Mouse (Mus musculus) cortical plate, adult 2 months (tissue): ENCODE measurements at regions not wholly inside any gene's neighbourhood (a gene's known extent, or its start where the extent isn't known, plus 50 kb on each side); places are given as distances from the start of the nearest gene placed in this dataset.

Experiments used
- CTCF ChIP-seq: fragments of 200-500 bp; IDR thresholded peaks from 2 replicates; pipeline ENCODE4 v1.5.1; 2011; ENCODE audit warnings: mild to moderate bottlenecking, control low read depth, low read length; ENCODE audit not compliant: insufficient read depth; ENCODE audit errors: extremely low read depth
- POLR2A ChIP-seq: fragments of 200-500 bp; IDR thresholded peaks from 2 replicates; pipeline ENCODE4 v1.6.1; 2011; ENCODE audit warnings: mild to moderate bottlenecking, low read length, control low read depth; ENCODE audit not compliant: insufficient read depth; ENCODE audit errors: extremely low read depth

DNA sequence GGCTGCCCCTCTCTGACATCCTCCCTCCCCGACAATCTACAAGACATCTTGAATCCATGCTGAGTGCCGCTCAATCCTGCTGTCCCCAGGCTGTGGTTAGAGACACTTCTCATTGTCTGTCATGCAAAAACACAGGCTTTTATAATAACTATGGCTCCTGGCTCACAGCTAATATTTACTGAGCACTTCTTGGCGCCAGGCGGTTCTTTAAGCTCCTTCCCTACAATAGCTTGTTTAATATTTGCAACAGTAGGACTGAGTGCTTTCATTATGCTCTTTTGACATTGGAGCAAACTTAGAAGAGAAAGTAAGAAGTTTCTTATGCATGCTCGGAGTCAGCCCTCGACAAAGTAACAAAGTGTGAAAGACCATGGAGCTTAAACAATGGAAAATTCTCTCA lies 151.6 kb upstream of the Irx6 start:
- no peak for TF ChIP-seq POLR2A
- no peak for TF ChIP-seq CTCF
